Mouse (Mus musculus) c-Kit-positive CD71-positive TER-119-positive erythroid progenitor cells, embryonic 14.5 days (primary cell): ENCODE data around the gene Ube2o.

Source experiments
- DNase-seq: peaks from one replicate; pipeline ENCODE4 v3.0.0-alpha.2; 2013; ENCODE audit warnings: low spot score

The Ube2o gene

DNA sequence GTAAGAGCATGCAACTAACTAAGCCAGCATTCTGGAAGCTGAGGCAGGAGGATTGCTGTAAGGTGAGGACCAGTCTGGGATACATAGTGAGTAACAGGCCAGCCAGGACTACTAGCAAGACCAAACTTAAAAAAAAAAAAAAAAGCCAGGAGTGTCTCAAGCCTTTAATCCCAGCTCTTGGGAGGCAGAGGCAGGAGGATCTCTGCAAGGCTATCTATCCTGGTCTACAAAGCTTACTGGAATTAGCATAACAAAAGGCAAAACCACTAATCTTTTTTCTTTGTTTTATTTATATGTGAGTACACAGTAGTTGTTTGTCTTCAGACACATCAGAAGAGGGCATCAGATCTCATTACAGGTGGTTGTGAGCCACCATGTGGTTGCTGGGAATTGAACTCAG, 93.0 kb downstream of the Ube2o start:
- DNase-seq = no peak
